Mouse (Mus musculus) ES-E14 (cell line): ENCODE results near the gene Uchl1.

Source experiments
- HCFC1 ChIP-seq: IDR thresholded peaks from 2 replicates; pipeline ENCODE4 v1.6.1; 2012; ENCODE audit warnings: low read length, inconsistent platforms, borderline replicate concordance; ENCODE audit not compliant: insufficient read depth
- MAFK ChIP-seq: IDR thresholded peaks from 2 replicates; pipeline ENCODE4 v1.6.1; 2014; ENCODE audit warnings: mild to moderate bottlenecking, low read depth, low read length, inconsistent platforms; ENCODE audit not compliant: insufficient read depth

DNA sequence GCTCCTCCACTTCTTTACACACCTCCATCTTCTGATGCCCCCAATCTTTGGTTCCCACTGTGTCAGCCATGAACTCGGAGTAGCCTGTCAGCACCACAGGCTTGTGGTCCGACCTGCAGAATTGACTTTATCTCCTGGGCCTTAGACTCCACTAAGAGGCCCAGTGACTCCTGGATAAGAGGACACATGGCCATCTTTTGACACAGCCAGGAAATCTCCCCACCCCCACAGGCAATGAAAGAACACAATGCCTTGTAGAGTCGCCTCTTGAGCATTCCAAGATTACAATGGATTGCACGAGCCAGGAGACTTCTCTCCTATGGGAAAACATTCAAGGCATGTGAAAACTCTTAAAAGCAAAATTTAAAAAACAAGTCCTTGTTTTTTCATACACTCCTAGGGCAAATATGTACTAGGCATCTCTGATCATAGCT lies 39.6 kb downstream of the Uchl1 start:
- no peak for TF ChIP-seq MAFK
- no peak for TF ChIP-seq HCFC1
